Mouse (Mus musculus): ENCODE measurements around the gene Prdm2.

GRCm38 (mm10) chr4:143198371-143198770, 14.4 kb downstream of the Prdm2 start:
- no peak for TF ChIP-seq CTCF (IDR thresholded peaks at IDR 0.05; ENCODE audit: control insufficient read depth, insufficient read depth, insufficient read length)
- no peak for TF ChIP-seq MYOD1 (IDR thresholded peaks at IDR 0.05; ENCODE audit: control insufficient read depth, insufficient read length, low read depth)

Data from C2C12 (cell line).